Mouse (Mus musculus) splenic B cell, adult 2 months (primary cell): Measurements from ENCODE around the gene Ddias.
"Not testable (repeated sequence)": the region's sequence is repeated elsewhere in the genome, so short reads cannot be mapped to it uniquely, and the experiment has no call there.

Experiments
- DNase-seq: peaks from one replicate; pipeline ENCODE4 v3.0.0-alpha.2; 2011; ENCODE audit warnings: low read depth, low spot score
- H3K27me3 ChIP-seq: 2 replicates; pipeline ENCODE4 v1.6.1; 2012; ENCODE audit warnings: mild to moderate bottlenecking, low read length, moderate library complexity, mixed read lengths; ENCODE audit not compliant: control insufficient read depth, poor library complexity, insufficient read depth, severe bottlenecking
- H3K36me3 ChIP-seq: 2 replicates; pipeline ENCODE4 v1.6.1; 2012; ENCODE audit warnings: mild to moderate bottlenecking, low read length, moderate library complexity, mixed read lengths; ENCODE audit not compliant: control insufficient read depth, poor library complexity, insufficient read depth, severe bottlenecking

Gene Ddias

GRCm38 (mm10) chr7:92874116-92874675, at the start of gene Ddias, which contains the start of gene Prcp:
TSS of gene Ddias (minus strand) at chr7:92874247.
TSS of gene Prcp (plus strand) at chr7:92874470.
- DNase-seq, result peak; percentile 96
- no peaks in the 10 kb centered on the region for H3K27me3 ChIP-seq
- H3K36me3 ChIP-seq, result no peaks in the 10 kb centered on the region

GRCm38 (mm10) chr7:92920857-92921172, 46.8 kb upstream of the Ddias start:
- Histone ChIP-seq H3K36me3 (peaks cover 12% of the 10 kb centered on the region), H3K27me3 (no peaks in the 10 kb centered on the region)
- DNase-seq, result no peak

GRCm38 (mm10) chr7:92920172-92920856, 46.3 kb upstream of the Ddias start:
- peak; percentile 23 for DNase-seq
- peaks cover 12% of the 10 kb centered on the region for H3K36me3 ChIP-seq
- H3K27me3 ChIP-seq, result no peaks in the 10 kb centered on the region

- DNase-seq, result not testable (repeated sequence)
Observed at GRCm38 (mm10) chr7:92904285-92904684, 30.2 kb upstream of the Ddias start.

GRCm38 (mm10) chr7:92903360-92904038, 29.5 kb upstream of the Ddias start:
- peak; percentile 89 for DNase-seq
- Histone ChIP-seq H3K36me3 (no peaks in the 10 kb centered on the region), H3K27me3 (no peaks in the 10 kb centered on the region)

More at GRCm38 (mm10) chr7:92904285-92904684, 30.2 kb upstream of the Ddias start:
- H3K27me3 ChIP-seq, H3K36me3 ChIP-seq: not testable (repeated sequence)

- DNase-seq, result peak; percentile 19
Observed at GRCm38 (mm10) chr7:92897021-92897420, 23.0 kb upstream of the Ddias start.

GRCm38 (mm10) chr7:92896036-92896435, 22.0 kb upstream of the Ddias start:
- H3K27me3 ChIP-seq, result no peaks in the 10 kb centered on the region
- no peak for DNase-seq
- no peaks in the 10 kb centered on the region for H3K36me3 ChIP-seq

More at GRCm38 (mm10) chr7:92897021-92897420, 23.0 kb upstream of the Ddias start:
- H3K36me3 ChIP-seq, result no peaks in the 10 kb centered on the region
- no peaks in the 10 kb centered on the region for H3K27me3 ChIP-seq

- H3K36me3 ChIP-seq, result 0 out of 2 replicates have a peak, but pooled peaks cover 1% of the 10 kb centered on the region
- H3K27me3 ChIP-seq, result no peaks in the 10 kb centered on the region
- peak; percentile 58 for DNase-seq
Observed at GRCm38 (mm10) chr7:92893478-92893877, 19.4 kb upstream of the Ddias start.

- peaks cover 7% of the 10 kb centered on the region; the same call in 1 of the 2 replicates for H3K36me3 ChIP-seq
- no peak for DNase-seq
- H3K27me3 ChIP-seq, result no peaks in the 10 kb centered on the region
Observed at GRCm38 (mm10) chr7:92890618-92891230, 16.7 kb upstream of the Ddias start.

- no peaks in the 10 kb centered on the region for H3K27me3 ChIP-seq
- H3K36me3 ChIP-seq, result peaks cover 7% of the 10 kb centered on the region; the same call in 1 of the 2 replicates
- DNase-seq, result no peak
Observed at GRCm38 (mm10) chr7:92890211-92890610, 16.2 kb upstream of the Ddias start.

- Histone ChIP-seq H3K36me3 (peaks cover 7% of the 10 kb centered on the region; the same call in 1 of the 2 replicates), H3K27me3 (no peaks in the 10 kb centered on the region)
- DNase-seq, result no peak
Observed at GRCm38 (mm10) chr7:92887230-92887629, 13.2 kb upstream of the Ddias start.

GRCm38 (mm10) chr7:92886801-92887200, 12.8 kb upstream of the Ddias start:
- H3K36me3 ChIP-seq, result peaks cover 7% of the 10 kb centered on the region; the same call in 1 of the 2 replicates
- no peaks in the 10 kb centered on the region for H3K27me3 ChIP-seq
- no peak for DNase-seq

GRCm38 (mm10) chr7:92884998-92885660, 11.1 kb upstream of the Ddias start:
- Histone ChIP-seq H3K36me3 (peaks cover 7% of the 10 kb centered on the region; the same call in 1 of the 2 replicates), H3K27me3 (no peaks in the 10 kb centered on the region)
- DNase-seq, result no peak
